Mouse (Mus musculus): ENCODE results near the gene Med22.

Gene Med22

DNA sequence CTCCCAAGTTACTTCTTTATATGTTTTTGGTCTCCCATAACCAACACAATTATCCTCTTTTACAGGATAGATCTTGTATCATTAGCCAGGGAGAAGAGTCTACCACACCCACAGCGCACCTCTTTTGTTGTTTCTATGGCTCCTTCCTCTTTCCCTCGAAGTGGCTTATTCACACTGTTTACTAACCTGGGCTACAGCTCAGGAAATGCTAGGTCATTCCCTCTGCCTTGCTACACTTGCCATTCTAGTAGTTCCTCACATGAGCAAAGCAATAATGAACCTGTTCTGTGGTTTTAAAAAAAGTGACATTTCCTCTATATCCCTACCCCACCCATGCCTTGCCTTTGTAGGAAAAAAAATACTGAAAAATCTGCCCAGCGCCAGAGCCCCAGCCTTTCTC lies 47.6 kb downstream of the Med22 start:
- DNase-seq (ENCODE audit: low spot score) = no peak

Measured in layer of hippocampus, adult 9-10 months (tissue).